Mouse (Mus musculus): ENCODE results near the gene Pdcd2l.

Gene Pdcd2l

GRCm38 (mm10) chr7:34157994-34158393 lies 38.5 kb downstream of the Pdcd2l start:
- DNase-seq (ENCODE audit: extremely low spot score, low read depth, low spot score) = no peak

DNA sequence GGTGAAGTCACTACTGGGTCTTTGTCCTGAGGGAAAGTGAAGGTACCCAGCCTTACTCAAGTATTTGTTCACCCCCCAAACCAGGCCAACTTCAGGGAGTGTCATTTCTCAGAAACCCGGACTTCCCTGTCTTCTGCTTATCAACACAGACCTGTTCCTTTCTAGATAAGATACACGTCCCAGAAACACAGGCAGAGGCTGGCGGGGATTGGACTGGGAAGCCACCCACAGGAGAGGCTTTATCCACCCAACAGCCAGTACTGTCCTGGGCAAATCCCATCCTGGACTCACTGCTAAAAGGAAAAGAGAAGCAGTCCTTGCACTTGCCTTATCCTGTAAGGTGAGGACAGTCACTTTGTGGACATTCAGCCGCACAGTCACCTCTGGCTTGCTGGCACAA lies 49.3 kb downstream of the Pdcd2l start:
- no peak for DNase-seq (ENCODE audit: extremely low spot score, low read depth, low spot score)

DNA sequence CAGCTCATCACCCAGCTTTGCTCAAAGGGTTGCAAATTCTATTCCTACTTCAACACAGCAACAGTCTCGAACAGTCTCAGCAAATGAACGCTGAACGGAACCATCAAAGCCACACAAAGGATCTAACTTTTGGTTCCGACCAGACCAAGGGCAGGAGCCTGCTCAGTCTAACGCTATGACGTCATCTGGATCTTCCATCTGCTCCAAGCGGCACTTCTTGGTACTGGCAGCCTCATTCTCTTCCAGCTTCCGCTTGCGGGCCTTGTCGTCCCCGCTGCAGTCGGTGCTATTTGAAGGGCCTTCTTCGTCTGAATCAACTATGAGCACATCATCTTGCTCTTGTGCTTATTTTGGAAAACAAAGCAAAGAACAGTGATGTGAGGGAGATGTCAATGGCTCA lies 55.3 kb downstream of the Pdcd2l start:
- no peak for DNase-seq (ENCODE audit: extremely low spot score, low read depth, low spot score)

DNA sequence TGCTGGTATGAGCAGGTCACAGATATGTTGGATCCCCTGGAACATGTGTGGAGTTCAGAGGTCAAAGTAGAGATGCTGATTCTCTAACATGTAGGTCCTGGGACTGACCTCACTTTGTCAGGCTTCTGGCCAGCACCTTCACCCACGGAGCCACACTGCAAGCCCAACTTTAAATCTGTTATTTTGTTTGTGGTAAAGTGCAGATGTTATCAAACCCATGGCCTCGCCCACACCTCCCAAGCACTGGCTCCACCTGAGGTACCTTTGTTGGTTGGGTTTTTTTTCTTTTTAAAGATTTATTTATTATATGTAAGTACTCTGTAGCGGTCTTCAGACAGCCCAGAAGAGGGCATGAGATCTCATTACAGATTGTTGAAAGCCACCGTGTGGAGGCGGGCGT lies 57.0 kb downstream of the Pdcd2l start:
- DNase-seq (ENCODE audit: extremely low spot score, low read depth, low spot score) = no peak
